Mouse (Mus musculus): ENCODE data around the gene Rpe65.

DNA sequence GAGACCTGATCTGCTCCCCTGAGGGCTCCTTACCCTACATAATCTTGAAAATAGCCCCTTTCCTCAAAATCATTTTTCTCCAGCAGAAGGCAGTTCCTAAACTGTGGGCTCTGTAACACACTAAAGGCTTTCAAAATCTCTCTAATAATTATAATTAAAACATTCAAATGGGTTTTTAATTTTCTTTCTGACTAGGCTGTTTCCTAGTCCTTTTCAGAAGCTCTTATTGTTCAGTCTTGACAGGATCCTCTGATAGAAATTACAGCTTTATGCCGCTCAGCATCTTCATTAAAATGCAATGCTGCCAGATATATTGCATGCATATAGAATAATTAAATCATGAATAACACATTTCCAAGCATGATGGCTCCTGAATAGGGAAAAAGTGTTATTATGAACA, 64.4 kb downstream of the Rpe65 start:
- TF ChIP-seq CTCF (conservative IDR thresholded peaks at IDR 0.05; ENCODE audit: low read length) (no peak), POU5F1 (IDR thresholded peaks at IDR 0.05; ENCODE audit: borderline replicate concordance, low read length) (no peak)

Data from E14TG2a.4 (cell line).